Comparison of ENCODE assay signal across 12 mouse cellular contexts in genomic region chr8:77342144-77342543, GRCm38 (mm10).
A peak's percentile ranks its signal among the peaks of the same experiment; 100 is the strongest.
DNase-seq lines count a peak whose midpoint lies in the region; ATAC-seq and TF ChIP-seq lines count a peak whose summit lies in the region.
"Had no signal": no experiment of that assay in that cellular context is flagged by ENCODE, and none has a peak within 500 bp of the region (broad histone marks: within the 10 kb centered on the region; RNA-seq: fewer than 3 reads in every experiment).

No protein-coding gene starts in this region.

- no peak for ATAC-seq in heart, embryonic 12.5 days (ENCODE audit: insufficient number of reproducible peaks, low FRiP score)
- 0 out of 2 replicates have a peak, but pooled peaks have one; percentile 22 for ATAC-seq in embryonic facial prominence, embryonic 14.5 days (ENCODE audit: low read depth)

- H3K4me2 ChIP-seq in heart, embryonic 12.5 days, result no peak overlapping the region
- no peak overlapping the region for H3K4me2 ChIP-seq in embryonic facial prominence, embryonic 14.5 days (ENCODE audit: low read depth, low read length)
- peak overlapping the region; percentile 34 for H3K4me2 ChIP-seq in myocyte (ENCODE audit: low read depth)
- H3K4me2 ChIP-seq: hindbrain, embryonic 12.5 days; liver, embryonic 11.5 days had no signal

- H3K27me3 ChIP-seq in heart, embryonic 12.5 days (replicated peaks), result no peaks in the 10 kb centered on the region
- H3K27me3 ChIP-seq in embryonic facial prominence, embryonic 14.5 days (replicated peaks; ENCODE audit: control insufficient read depth, insufficient read depth, low read length), result no peaks in the 10 kb centered on the region
- no peaks in the 10 kb centered on the region for H3K27me3 ChIP-seq in myocyte (ENCODE audit: control insufficient read depth, insufficient read depth, insufficient read length)
- H3K27me3 ChIP-seq: hindbrain, embryonic 12.5 days had no signal

- H3K4me1 ChIP-seq in heart, embryonic 12.5 days (replicated peaks), result peaks cover 26% of the 10 kb centered on the region
- peaks cover 16% of the 10 kb centered on the region for H3K4me1 ChIP-seq in embryonic facial prominence, embryonic 14.5 days (ENCODE audit: control insufficient read depth, insufficient read depth, low read length)

- peaks cover 25% of the 10 kb centered on the region for H3K36me3 ChIP-seq in heart, embryonic 12.5 days
- H3K36me3 ChIP-seq in embryonic facial prominence, embryonic 14.5 days (ENCODE audit: control insufficient read depth, insufficient read depth, low read length), result peaks cover 8% of the 10 kb centered on the region; the same call in 1 of the 2 replicates
- peaks cover 4% of the 10 kb centered on the region for H3K36me3 ChIP-seq in myocyte (ENCODE audit: control insufficient read depth, insufficient read depth)
- H3K36me3 ChIP-seq: hindbrain, embryonic 12.5 days had no signal

- H3ac ChIP-seq in myocyte (ENCODE audit: control insufficient read depth, insufficient read length), result no peak overlapping the region

- H3K9ac ChIP-seq in heart, embryonic 12.5 days, result no peak overlapping the region
- no peak overlapping the region for H3K9ac ChIP-seq in embryonic facial prominence, embryonic 14.5 days (ENCODE audit: low read depth, low read length)
- H3K9ac ChIP-seq: hindbrain, embryonic 12.5 days had no signal

- peak; percentile 61 for TF ChIP-seq CTCF in layer of hippocampus, adult 2 months (conservative IDR thresholded peaks at IDR 0.05)

- 70% methylated on average over 4 of the region's 4 CpGs for WGBS in heart, embryonic 12.5 days
- 67% methylated on average over 4 of the region's 4 CpGs for WGBS in embryonic facial prominence, embryonic 14.5 days

- no peaks in the 10 kb centered on the region for H3K9me3 ChIP-seq in heart, embryonic 12.5 days (replicated peaks)
- H3K9me3 ChIP-seq in embryonic facial prominence, embryonic 14.5 days (ENCODE audit: control insufficient read depth, low read length), result no peaks in the 10 kb centered on the region
- H3K9me3 ChIP-seq: forebrain, embryonic 10.5 days; hindbrain, embryonic 12.5 days had no signal

- TF ChIP-seq POLR2A in myocyte (IDR thresholded peaks at IDR 0.05; ENCODE audit: insufficient read length, low read depth), result no peak

- H3K4me3 ChIP-seq in heart, embryonic 12.5 days, result no peak overlapping the region
- H3K4me3 ChIP-seq in layer of hippocampus, adult 2 months, result no peak overlapping the region
- H3K4me3 ChIP-seq in embryonic facial prominence, embryonic 14.5 days (ENCODE audit: low read depth, low read length), result no peak overlapping the region
- no peak overlapping the region for H3K4me3 ChIP-seq in myocyte
- H3K4me3 ChIP-seq: forebrain, embryonic 10.5 days; hindbrain, embryonic 12.5 days had no signal

- no peaks in the 10 kb centered on the region for H3K79me2 ChIP-seq in myocyte (ENCODE audit: control insufficient read depth, insufficient read depth)

- H3K27ac ChIP-seq in heart, embryonic 12.5 days (ENCODE audit: poor library complexity, severe bottlenecking), result no peak overlapping the region
- no peak overlapping the region for H3K27ac ChIP-seq in layer of hippocampus, adult 2 months
- peak overlapping the region; percentile 84 for H3K27ac ChIP-seq in embryonic facial prominence, embryonic 14.5 days (replicated peaks; ENCODE audit: low read depth, low read length)

- peak; percentile 92 for DNase-seq in heart, adult 11 months
- no peak for DNase-seq in layer of hippocampus, adult 2 months (ENCODE audit: low spot score in 2 of 2)
- no peak for DNase-seq in layer of hippocampus, adult 9-10 months (ENCODE audit: low spot score)
- peak; percentile 74 for DNase-seq in embryonic facial prominence, embryonic 14.5 days (ENCODE audit: low spot score)
- DNase-seq in urinary bladder, postnatal 25 days (ENCODE audit: low spot score), result no peak
- no peak for DNase-seq in thymus, adult 18-20 months
- DNase-seq: gastrocnemius, postnatal 25 days had no signal

TF ChIP-seq in myocyte, 11 proteins besides CTCF, POLR2A, EP300 and RAD21:
- TF ChIP-seq SRF (IDR thresholded peaks at IDR 0.05; ENCODE audit: control insufficient read depth, insufficient read length, low read depth) (no peak), CEBPB (IDR thresholded peaks at IDR 0.05; ENCODE audit: insufficient read depth, poor library complexity, severe bottlenecking) (peak; percentile 54; the same call in 1 of the 2 replicates), TCF12 (IDR thresholded peaks at IDR 0.05; ENCODE audit: insufficient read depth, poor library complexity, severe bottlenecking) (no peak), E2F4 (IDR thresholded peaks at IDR 0.05; ENCODE audit: insufficient read depth) (no peak), TCF3 (IDR thresholded peaks at IDR 0.05; ENCODE audit: insufficient read length, low read depth) (no peak), MAX (IDR thresholded peaks at IDR 0.05; ENCODE audit: low read depth) (no peak), MYOD1 (IDR thresholded peaks at IDR 0.05; ENCODE audit: control insufficient read depth in 1 of 3, insufficient read length in 2 of 3, low read depth in 2 of 3) (peak in 1 of 3 experiments; percentile 14), REST (IDR thresholded peaks at IDR 0.05; ENCODE audit: insufficient read depth, insufficient read length) (no peak), MYOG (IDR thresholded peaks at IDR 0.05; ENCODE audit: control insufficient read depth in 1 of 3, insufficient read depth in 1 of 3, insufficient read length in 2 of 3, low read depth in 2 of 3) (no peak)

Comparison
In these comparisons a context has a peak if more than half of its experiments do, and no peak if none do; other contexts are left out.
1. DNase-seq: peak in heart, adult 11 months (single experiment) and embryonic facial prominence, embryonic 14.5 days (single experiment); none in layer of hippocampus, adult 2 months (0 of 2), layer of hippocampus, adult 9-10 months (single experiment), urinary bladder, postnatal 25 days (single experiment) and thymus, adult 18-20 months (0 of 2).